Mouse (Mus musculus) small intestine, adult 2 months (tissue): Measurements from ENCODE around the gene Pdzk1. TPM values are rescaled to one million over a fixed set of nuclear protein-coding genes. Genes with fewer than 3 reads are reported as not detected.

ENCODE experiments used
- H3K27ac ChIP-seq: fragments of 200-500 bp; 2 replicates; pipeline ENCODE4 v1.5.1; 2012; ENCODE audit warnings: low read depth, low read length, control low read depth, inconsistent platforms; ENCODE audit not compliant: insufficient read depth
- H3K27me3 ChIP-seq: fragments of 200-500 bp; 2 replicates; pipeline ENCODE4 v1.6.1; 2012; ENCODE audit warnings: mild to moderate bottlenecking, moderate library complexity, low read length, inconsistent platforms; ENCODE audit not compliant: control insufficient read depth, insufficient read depth
- H3K36me3 ChIP-seq: fragments of 200-500 bp; 2 replicates; pipeline ENCODE4 v1.6.1; 2012; ENCODE audit warnings: mild to moderate bottlenecking, low read length, control low read depth, inconsistent platforms; ENCODE audit not compliant: control insufficient read depth, insufficient read depth
- H3K4me1 ChIP-seq: fragments of 200-500 bp; 2 replicates; pipeline ENCODE4 v1.6.1; 2012; ENCODE audit warnings: low read length, inconsistent platforms, mixed read lengths; ENCODE audit not compliant: control insufficient read depth, insufficient read depth, insufficient read length
- H3K4me3 ChIP-seq: fragments of 200-500 bp; 2 replicates; pipeline ENCODE4 v1.5.1; 2012; ENCODE audit warnings: low read depth, mild to moderate bottlenecking, control low read depth, inconsistent platforms, low read length, moderate library complexity
- CTCF ChIP-seq: fragments of 200-500 bp; IDR thresholded peaks from 2 replicates; pipeline ENCODE4 v1.5.1; 2012; ENCODE audit warnings: low read depth, mild to moderate bottlenecking, control low read depth, inconsistent platforms, low read length, moderate library complexity, mixed read lengths; ENCODE audit not compliant: insufficient replicate concordance, insufficient read length; ENCODE audit errors: extremely low read depth
- POLR2A ChIP-seq: fragments of 200-500 bp; IDR thresholded peaks from 2 replicates; pipeline ENCODE4 v1.6.1; 2012; ENCODE audit warnings: low read depth, mild to moderate bottlenecking, control low read depth, inconsistent platforms, low read length, moderate library complexity
- WGBS: fragments of 180-500 bp; shearing (Covaris S2); methylation state at CpG from one replicate; pipeline ENCODE4 v1.1.7; 2018; 5-methylcytosine and 5-hydroxymethylcytosine counted together
- polyA plus RNA-seq: library from polyadenylated mRNA; depleted of rRNA; stranded (reverse); fragments of >200 nt; gene quantifications from 2 replicates; pipeline ENCODE4 v1.2.3, GENCODE M21; 2012; rRNA removed

The Pdzk1 gene
- polyA plus RNA-seq, 1 experiment, result 58.3 TPM

- Histone ChIP-seq H3K27ac (no peak overlapping the region), H3K4me1 (peaks cover 7% of the 10 kb centered on the region; the same call in 1 of the 2 replicates), H3K27me3 (no peaks in the 10 kb centered on the region), H3K36me3 (no peaks in the 10 kb centered on the region), H3K4me3 (no peak overlapping the region)
- no peak for TF ChIP-seq CTCF
- TF ChIP-seq POLR2A, result no peak
- WGBS, result 19% methylated on average over 9 of the region's 9 CpGs
Observed at GRCm38 (mm10) chr3:96905592-96905991, 76.5 kb downstream of the Pdzk1 start.

Other genes starting within 250 kb of the Pdzk1 start
- gene Polr3gl, start 235.1 kb upstream of the Pdzk1 start, polyA plus RNA-seq, result 3.4 and 7.9 TPM in 2 replicates
- 0.44 and 0.63 TPM in 2 replicates for gene Ankrd34a, start 232.6 kb upstream of the Pdzk1 start, polyA plus RNA-seq
- gene Lix1l, start 228.1 kb upstream of the Pdzk1 start, polyA plus RNA-seq, result 2.9 and 7.6 TPM in 2 replicates
- gene Rbm8a, start 199.4 kb upstream of the Pdzk1 start, polyA plus RNA-seq, result 1.4 and 5.8 TPM in 2 replicates
- gene Pex11b, start 193.9 kb upstream of the Pdzk1 start, polyA plus RNA-seq, result 11.0 and 21.1 TPM in 2 replicates
- 0.05 TPM in 1 of 2 replicates, not detected in the other for gene Gm42957, start 193.8 kb upstream of the Pdzk1 start, polyA plus RNA-seq
- gene Itga10, start 183.7 kb upstream of the Pdzk1 start, polyA plus RNA-seq, result 0.49 and 0.53 TPM in 2 replicates
- 0.74 and 1.8 TPM in 2 replicates for gene Ankrd35, start 159.2 kb upstream of the Pdzk1 start, polyA plus RNA-seq
- gene Pias3, start 132.9 kb upstream of the Pdzk1 start, polyA plus RNA-seq, result 10.1 and 17.9 TPM in 2 replicates
- 0.70 and 1.2 TPM in 2 replicates for gene Nudt17, start 120.7 kb upstream of the Pdzk1 start, polyA plus RNA-seq
- gene Polr3c, start 101.7 kb upstream of the Pdzk1 start, polyA plus RNA-seq, result 20.0 and 47.6 TPM in 2 replicates
- gene Rnf115, start 101.6 kb upstream of the Pdzk1 start, polyA plus RNA-seq, result 7.5 and 17.7 TPM in 2 replicates
- 2.4 and 3.4 TPM in 2 replicates for gene Cd160, start 67 bp downstream of the Pdzk1 start, polyA plus RNA-seq
- 0.53 and 0.62 TPM in 2 replicates for gene Gja5, start 75.4 kb downstream of the Pdzk1 start, polyA plus RNA-seq
- 11.5 and 23.5 TPM in 2 replicates for gene Gpr89, start 76.1 kb downstream of the Pdzk1 start, polyA plus RNA-seq
- not detected in 2 replicates for gene Gja8, start 96.7 kb downstream of the Pdzk1 start, polyA plus RNA-seq